Mouse (Mus musculus): ENCODE results near the gene Cc2d1b. TPM values are rescaled to one million over a fixed set of nuclear protein-coding genes. Genes with fewer than 3 reads are reported as not detected.

Cc2d1b gene
- total RNA-seq (2017): 40.4 and 46.0 TPM in 2 replicates

GRCm38 (mm10) chr4:108619587-108620341 lies at the start of gene Cc2d1b:
Cc2d1b (plus strand) TSS chr4:108619940.
- ATAC-seq (replicated peaks in 1 of 2; ENCODE audit: insufficient read depth in 1 of 2, low FRiP score in 2 of 2, low TSS enrichment in 1 of 2, low read depth in 1 of 2, poor library complexity in 2 of 2, severe bottlenecking in 2 of 2): peak; percentile 84 to 86

GRCm38 (mm10) chr4:108572644-108573043 lies 47.1 kb upstream of the Cc2d1b start:
- no peak for ATAC-seq (replicated peaks in 1 of 2; ENCODE audit: insufficient read depth in 1 of 2, low FRiP score in 2 of 2, low TSS enrichment in 1 of 2, low read depth in 1 of 2, poor library complexity in 2 of 2, severe bottlenecking in 2 of 2)

DNA sequence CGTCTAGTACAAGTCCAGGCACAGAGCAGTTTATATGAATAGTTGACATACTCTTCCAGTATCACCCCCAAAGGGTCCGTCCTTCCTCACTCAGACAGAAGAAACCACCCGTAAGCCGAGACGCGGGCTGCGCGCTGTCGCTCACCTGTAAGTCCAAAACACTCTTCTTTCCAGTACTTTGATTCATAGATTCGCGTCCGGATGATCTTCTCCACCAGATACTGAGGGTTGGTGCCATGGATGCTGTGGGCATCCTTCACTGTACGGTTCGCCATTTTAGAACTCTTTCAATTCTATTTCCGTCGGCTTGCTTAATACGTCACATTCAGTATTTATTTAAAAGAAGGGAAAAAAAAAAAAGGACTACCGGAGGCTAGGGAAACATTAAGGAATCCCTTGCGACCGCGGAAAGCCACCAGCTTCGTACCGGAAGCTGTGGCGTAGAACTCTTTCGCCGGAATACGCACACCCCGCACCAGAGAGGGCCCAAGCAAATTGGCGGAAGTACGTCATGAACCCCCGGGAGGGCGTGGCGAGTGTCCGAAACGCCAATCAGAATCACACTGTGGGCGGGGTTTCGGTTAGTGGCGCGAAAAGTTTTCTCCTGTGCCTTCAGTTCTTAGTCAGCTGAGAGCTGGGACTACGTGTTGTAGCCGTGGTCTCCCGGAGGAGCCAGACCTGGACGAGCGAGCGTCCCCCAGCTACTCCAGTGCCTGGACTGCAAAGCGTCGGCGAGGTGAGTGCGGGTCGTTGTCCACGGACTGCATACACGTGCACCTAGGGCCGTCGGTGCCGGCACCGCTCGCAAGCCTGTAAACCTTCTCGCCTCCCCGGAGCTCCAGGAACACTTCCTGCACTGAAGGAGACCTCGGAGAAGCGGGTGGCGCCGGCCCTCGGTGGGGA lies 40.6 kb upstream of the Cc2d1b start, which contains the start of the genes Prpf38a and Orc1:
Gene Prpf38a (minus strand): TSS at position 497 of the 903 bp plus-strand sequence.
Gene Orc1 (plus strand): TSS at position 584 of the 903 bp plus-strand sequence.
- peak; percentile 96 to 99 for ATAC-seq (replicated peaks in 1 of 2; ENCODE audit: insufficient read depth in 1 of 2, low FRiP score in 2 of 2, low TSS enrichment in 1 of 2, low read depth in 1 of 2, poor library complexity in 2 of 2, severe bottlenecking in 2 of 2)

DNA sequence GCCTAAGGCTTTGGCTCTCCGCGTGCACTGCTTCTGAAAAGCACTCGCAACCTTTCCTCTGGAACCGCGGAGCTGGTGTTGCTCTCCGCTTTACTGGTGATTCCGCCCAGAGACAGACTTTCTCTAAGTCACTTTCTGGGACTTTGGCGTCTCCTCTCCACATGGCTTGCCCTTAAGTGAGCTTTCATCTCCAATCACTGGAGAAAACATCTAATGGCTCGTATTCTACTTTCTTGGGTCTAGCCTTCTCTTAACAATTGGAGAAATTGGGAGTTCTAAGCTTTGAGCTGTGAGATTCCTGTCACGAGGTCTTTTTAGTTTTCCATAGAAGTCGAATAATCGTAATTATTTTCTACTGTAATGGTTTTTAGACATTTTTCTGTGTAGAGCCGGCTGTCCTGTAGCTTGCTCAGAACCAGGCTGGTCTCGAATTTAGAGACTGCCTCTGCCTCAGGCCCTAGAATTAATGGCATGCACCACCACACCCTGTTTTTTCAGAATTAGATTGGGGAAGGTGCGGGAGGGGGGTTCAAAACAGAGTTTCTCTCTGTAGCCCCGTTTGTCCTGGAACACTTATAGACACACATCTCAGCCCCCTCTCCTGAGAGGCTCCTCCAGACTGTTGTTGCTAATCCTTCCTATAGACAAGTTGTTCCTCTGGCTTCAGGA lies 39.9 kb upstream of the Cc2d1b start:
- ATAC-seq (replicated peaks in 1 of 2; ENCODE audit: insufficient read depth in 1 of 2, low FRiP score in 2 of 2, low TSS enrichment in 1 of 2, low read depth in 1 of 2, poor library complexity in 2 of 2, severe bottlenecking in 2 of 2): no peak

- no peak for ATAC-seq (replicated peaks in 1 of 2; ENCODE audit: insufficient read depth in 1 of 2, low FRiP score in 2 of 2, low TSS enrichment in 1 of 2, low read depth in 1 of 2, poor library complexity in 2 of 2, severe bottlenecking in 2 of 2)
Measured at GRCm38 (mm10) chr4:108593376-108593775, 26.4 kb upstream of the Cc2d1b start.

- ATAC-seq (replicated peaks in 1 of 2; ENCODE audit: insufficient read depth in 1 of 2, low FRiP score in 2 of 2, low TSS enrichment in 1 of 2, low read depth in 1 of 2, poor library complexity in 2 of 2, severe bottlenecking in 2 of 2): no peak
Measured at GRCm38 (mm10) chr4:108595785-108596184, 24.0 kb upstream of the Cc2d1b start.

GRCm38 (mm10) chr4:108598306-108598705 lies 21.4 kb upstream of the Cc2d1b start:
- ATAC-seq (replicated peaks in 1 of 2; ENCODE audit: insufficient read depth in 1 of 2, low FRiP score in 2 of 2, low TSS enrichment in 1 of 2, low read depth in 1 of 2, poor library complexity in 2 of 2, severe bottlenecking in 2 of 2): no peak

- no peak for ATAC-seq (replicated peaks in 1 of 2; ENCODE audit: insufficient read depth in 1 of 2, low FRiP score in 2 of 2, low TSS enrichment in 1 of 2, low read depth in 1 of 2, poor library complexity in 2 of 2, severe bottlenecking in 2 of 2)
Measured at GRCm38 (mm10) chr4:108601870-108602269, 17.9 kb upstream of the Cc2d1b start.

GRCm38 (mm10) chr4:108608651-108609050 lies 11.1 kb upstream of the Cc2d1b start:
- no peak for ATAC-seq (replicated peaks in 1 of 2; ENCODE audit: insufficient read depth in 1 of 2, low FRiP score in 2 of 2, low TSS enrichment in 1 of 2, low read depth in 1 of 2, poor library complexity in 2 of 2, severe bottlenecking in 2 of 2)

DNA sequence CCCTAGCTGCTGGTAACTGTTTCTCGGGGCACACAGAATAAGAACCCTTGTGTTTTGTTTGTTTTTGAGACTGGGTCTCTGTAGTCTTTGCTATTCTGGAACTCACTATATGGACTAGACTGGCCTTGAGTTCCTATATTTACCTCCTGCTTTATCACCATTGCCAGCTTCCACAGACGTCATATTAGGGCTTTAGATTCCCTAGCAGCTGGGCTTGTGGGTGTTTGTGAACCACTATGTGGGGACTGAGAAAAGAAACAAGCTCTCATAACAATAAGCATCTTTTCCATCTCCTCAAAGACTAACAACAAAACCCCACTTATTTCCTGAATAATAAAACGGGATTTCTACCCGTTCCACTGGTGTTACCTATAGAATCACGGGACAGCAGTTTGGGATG lies 8.8 kb upstream of the Cc2d1b start:
- ATAC-seq (replicated peaks in 1 of 2; ENCODE audit: insufficient read depth in 1 of 2, low FRiP score in 2 of 2, low TSS enrichment in 1 of 2, low read depth in 1 of 2, poor library complexity in 2 of 2, severe bottlenecking in 2 of 2): no peak

- no peak for ATAC-seq (replicated peaks in 1 of 2; ENCODE audit: insufficient read depth in 1 of 2, low FRiP score in 2 of 2, low TSS enrichment in 1 of 2, low read depth in 1 of 2, poor library complexity in 2 of 2, severe bottlenecking in 2 of 2)
Measured at GRCm38 (mm10) chr4:108618586-108618985, 1.2 kb upstream of the Cc2d1b start.

DNA sequence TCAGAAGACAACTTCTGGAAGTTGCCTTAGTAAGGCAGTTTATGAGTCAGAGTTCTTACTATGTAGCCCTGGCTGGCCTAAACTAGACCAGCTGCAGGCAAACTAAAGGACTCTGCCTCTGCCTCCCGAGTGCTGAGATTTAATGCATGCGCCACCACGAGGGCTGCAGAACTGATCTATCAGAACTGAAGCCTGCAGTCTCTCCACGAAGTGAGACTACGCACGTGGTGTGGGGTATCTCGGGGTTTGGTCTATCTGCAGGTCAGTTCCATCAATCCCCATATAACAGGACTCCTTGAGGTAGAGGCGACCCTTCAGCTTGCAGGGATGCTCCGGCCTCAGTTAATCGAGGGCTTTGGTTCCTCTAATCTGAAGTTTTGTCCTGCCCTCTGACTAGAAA lies 575 bp upstream of the Cc2d1b start:
- no peak for ATAC-seq (replicated peaks in 1 of 2; ENCODE audit: insufficient read depth in 1 of 2, low FRiP score in 2 of 2, low TSS enrichment in 1 of 2, low read depth in 1 of 2, poor library complexity in 2 of 2, severe bottlenecking in 2 of 2)

GRCm38 (mm10) chr4:108620536-108620935 lies 796 bp downstream of the Cc2d1b start:
- peak; percentile 4 to 6; a peak in 1 of 4 replicates for ATAC-seq (replicated peaks in 1 of 2; ENCODE audit: insufficient read depth in 1 of 2, low FRiP score in 2 of 2, low TSS enrichment in 1 of 2, low read depth in 1 of 2, poor library complexity in 2 of 2, severe bottlenecking in 2 of 2)

DNA sequence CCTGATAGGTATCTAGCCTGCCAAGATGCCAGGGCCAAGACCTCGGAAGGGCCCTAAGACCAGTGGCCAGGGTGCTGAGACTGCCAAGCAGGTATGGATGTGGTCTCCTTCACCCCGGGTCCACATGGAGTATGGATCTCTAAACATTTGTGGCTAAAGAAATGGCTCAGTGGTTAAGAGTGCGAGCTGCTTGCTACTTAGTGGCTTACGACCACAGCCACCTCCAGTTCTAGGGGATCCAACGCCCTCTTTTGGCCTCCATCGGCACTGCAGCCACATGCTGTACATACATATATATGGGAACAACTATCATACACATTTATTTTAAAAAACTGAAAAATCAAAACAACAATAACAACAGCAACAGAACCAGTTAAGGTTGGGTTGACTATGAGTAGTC lies 1.8 kb downstream of the Cc2d1b start:
- ATAC-seq (replicated peaks in 1 of 2; ENCODE audit: insufficient read depth in 1 of 2, low FRiP score in 2 of 2, low TSS enrichment in 1 of 2, low read depth in 1 of 2, poor library complexity in 2 of 2, severe bottlenecking in 2 of 2): no peak

DNA sequence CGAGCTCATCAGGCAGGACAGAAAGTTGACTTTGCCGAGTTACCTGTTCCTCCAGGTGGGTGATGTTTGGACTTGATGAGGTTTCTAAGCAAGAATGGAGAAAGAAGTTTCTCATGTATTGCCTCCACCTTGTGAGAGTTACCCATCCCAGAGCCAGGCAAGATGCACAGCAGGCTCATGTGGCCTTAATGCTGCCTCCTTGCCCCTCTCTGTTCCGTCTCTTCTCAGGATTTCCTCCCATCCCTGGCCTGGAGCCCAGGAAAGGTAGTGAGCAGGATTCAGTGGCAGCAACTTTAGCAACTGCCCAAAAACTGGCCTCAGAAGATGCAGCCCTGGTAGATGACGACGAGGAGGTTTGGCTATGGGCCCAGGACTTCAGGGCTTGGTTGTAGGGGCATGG lies 7.3 kb downstream of the Cc2d1b start:
- no peak for ATAC-seq (replicated peaks in 1 of 2; ENCODE audit: insufficient read depth in 1 of 2, low FRiP score in 2 of 2, low TSS enrichment in 1 of 2, low read depth in 1 of 2, poor library complexity in 2 of 2, severe bottlenecking in 2 of 2)

DNA sequence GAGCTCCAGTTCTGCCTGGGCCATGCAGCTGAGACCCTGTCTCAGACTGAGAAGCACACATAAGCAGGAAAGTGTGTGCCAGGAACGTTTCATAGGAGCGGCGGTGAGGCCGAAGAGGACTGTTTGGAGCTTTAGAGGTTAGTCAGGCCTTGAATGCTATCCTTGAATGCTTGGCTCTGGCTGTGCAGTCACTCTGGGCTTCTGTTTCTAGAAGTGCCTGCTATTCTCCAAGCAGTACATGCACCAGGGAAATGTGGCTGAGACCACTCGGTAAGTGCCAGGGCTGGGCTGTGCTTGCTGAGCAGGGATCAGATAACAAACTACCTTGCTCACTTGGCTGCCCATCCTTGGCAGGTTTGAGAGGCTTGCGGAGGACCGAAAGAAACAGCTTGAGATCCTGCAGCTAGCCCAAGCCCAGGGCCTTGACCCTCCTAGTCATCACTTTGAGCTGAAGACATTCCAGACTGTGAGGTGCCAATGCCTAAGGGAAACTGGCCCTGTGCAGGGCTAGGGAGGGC lies 9.7 kb downstream of the Cc2d1b start:
- no peak for ATAC-seq (replicated peaks in 1 of 2; ENCODE audit: insufficient read depth in 1 of 2, low FRiP score in 2 of 2, low TSS enrichment in 1 of 2, low read depth in 1 of 2, poor library complexity in 2 of 2, severe bottlenecking in 2 of 2)

DNA sequence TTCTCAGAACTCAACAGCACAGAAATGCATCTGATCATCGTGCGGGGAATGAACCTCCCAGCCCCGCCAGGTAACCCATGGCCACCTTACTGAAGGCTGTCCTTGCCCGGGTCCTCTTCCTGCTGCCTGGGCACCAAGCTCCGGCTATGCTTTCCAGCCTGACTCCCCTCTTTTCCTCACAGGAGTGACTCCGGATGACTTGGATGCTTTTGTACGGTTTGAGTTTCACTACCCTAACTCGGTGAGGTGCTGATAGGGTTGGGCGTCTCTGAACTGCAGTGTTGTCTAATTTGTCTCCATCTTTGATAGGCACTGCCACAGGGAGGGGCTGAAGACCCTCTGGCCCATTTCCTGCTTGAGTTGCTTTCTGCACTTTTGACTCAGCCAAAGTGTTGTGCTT lies 10.4 kb downstream of the Cc2d1b start:
- ATAC-seq (replicated peaks in 1 of 2; ENCODE audit: insufficient read depth in 1 of 2, low FRiP score in 2 of 2, low TSS enrichment in 1 of 2, low read depth in 1 of 2, poor library complexity in 2 of 2, severe bottlenecking in 2 of 2): no peak

Measured in hematopoietic stem cell, adult 5-6 weeks (primary cell).